Mouse (Mus musculus) heart, adult 2 months (tissue): ENCODE data around the gene Qk. TPM values are rescaled to one million over a fixed set of nuclear protein-coding genes. Genes with fewer than 3 reads are reported as not detected.

Experiments
- DNase-seq, 2 experiments: peaks; one replicate each; pipeline ENCODE4 v3.0.0; 2021
- H3K27ac ChIP-seq: fragments of 200-600 bp; 2 replicates; pipeline ENCODE4 v1.8.1; 2022
- H3K27me3 ChIP-seq: fragments of 200-500 bp; 2 replicates; pipeline ENCODE4 v1.6.1; 2012; ENCODE audit warnings: mild to moderate bottlenecking, low read length, inconsistent platforms, mixed read lengths; ENCODE audit not compliant: control insufficient read depth, insufficient read depth
- H3K36me3 ChIP-seq: fragments of 200-500 bp; 2 replicates; pipeline ENCODE4 v1.6.1; 2012; ENCODE audit warnings: low read length, inconsistent platforms; ENCODE audit not compliant: control insufficient read depth, insufficient read depth
- H3K4me1 ChIP-seq: fragments of 200-500 bp; 2 replicates; pipeline ENCODE4 v1.6.1; 2011; ENCODE audit warnings: low read length; ENCODE audit not compliant: control insufficient read depth, insufficient read depth
- H3K4me3 ChIP-seq: fragments of 200-600 bp; 2 replicates; pipeline ENCODE4 v1.8.1; 2022
- H3K79me2 ChIP-seq: fragments of 200-500 bp; replicated peaks from 2 replicates; pipeline ENCODE4 v1.6.1; 2012; ENCODE audit warnings: mild to moderate bottlenecking, inconsistent platforms, low read length, moderate library complexity, mixed read lengths; ENCODE audit not compliant: control insufficient read depth, insufficient read depth
- H3K9ac ChIP-seq: fragments of 200-500 bp; 2 replicates; pipeline ENCODE4 v1.6.1; 2012; ENCODE audit warnings: low read depth, mild to moderate bottlenecking, control low read depth, inconsistent platforms, low read length, mixed read lengths
- CTCF ChIP-seq: fragments of 200-600 bp; IDR thresholded peaks from 2 replicates; pipeline ENCODE4 v1.8.1; 2022; ENCODE audit warnings: antibody characterized with exemption, mild to moderate bottlenecking, moderate library complexity
- EP300 ChIP-seq: fragments of 200-500 bp; IDR thresholded peaks from 2 replicates; pipeline ENCODE4 v1.6.1; 2011; ENCODE audit warnings: low read depth, low read length, control low read depth; ENCODE audit not compliant: insufficient read depth
- POLR2A ChIP-seq: fragments of 200-500 bp; IDR thresholded peaks from 2 replicates; pipeline ENCODE4 v1.6.1; 2011; ENCODE audit warnings: mild to moderate bottlenecking, low read depth, low read length, control low read depth; ENCODE audit not compliant: insufficient read depth
- WGBS: fragments of 180-500 bp; shearing (Covaris S2); methylation state at CpG from one replicate; pipeline ENCODE4 v1.1.7; 2018; 5-methylcytosine and 5-hydroxymethylcytosine counted together
- intact Hi-C: fragments of 180-260 bp; cut with DNase I; formaldehyde crosslinking; loops from one replicate; pipeline ENCODE4 v1.15.1; 2025
- polyA plus RNA-seq: library from polyadenylated mRNA; depleted of rRNA; stranded (reverse); fragments of >200 nt; gene quantifications from 2 replicates; pipeline ENCODE4 v1.2.3, GENCODE M21; 2012
- total RNA-seq, 2 experiments: library from RNA; stranded (reverse); gene quantifications; 2 replicates each; pipeline ENCODE4 v1.2.3; 2021

Qk gene
- total and polyA plus RNA-seq, 3 experiments: 342 to 514 (median 469) TPM

- H3K27ac ChIP-seq: no peak overlapping the region
- no peaks in the 10 kb centered on the region for H3K27me3 ChIP-seq
- H3K4me3 ChIP-seq: no peak overlapping the region
- peaks cover 10% of the 10 kb centered on the region for H3K4me1 ChIP-seq
- peaks cover 5% of the 10 kb centered on the region; the same call in 1 of the 2 replicates for H3K36me3 ChIP-seq
- intact Hi-C loops: loop anchor here (10.0 kb wide), 2 partner anchors 411 to 511 kb away; partner anchors contain the start of genes Pacrg and Prkn
- H3K9ac ChIP-seq: no peak overlapping the region
- H3K79me2 ChIP-seq: no peaks in the 10 kb centered on the region; the same call in 1 of the 2 replicates
- TF ChIP-seq EP300 (no peak), POLR2A (no peak), CTCF (no peak)
- DNase-seq: peak in 1 of 2 experiments; percentile 14
- 63% methylated on average over 8 of the region's 8 CpGs for WGBS
Measured at GRCm38 (mm10) chr17:10333321-10333720, 13.7 kb upstream of the Qk start.

GRCm38 (mm10) chr17:10332127-10332526 is 12.5 kb upstream of the Qk start:
- Histone ChIP-seq H3K27ac (no peak overlapping the region), H3K79me2 (no peaks in the 10 kb centered on the region; the same call in 1 of the 2 replicates), H3K36me3 (peaks cover 5% of the 10 kb centered on the region; the same call in 1 of the 2 replicates), H3K27me3 (no peaks in the 10 kb centered on the region), H3K4me1 (peaks cover 12% of the 10 kb centered on the region), H3K9ac (no peak overlapping the region), H3K4me3 (no peak overlapping the region)
- WGBS: 94% methylated on average over 3 of the region's 3 CpGs
- TF ChIP-seq POLR2A: no peak
- no peak for TF ChIP-seq EP300
- TF ChIP-seq CTCF: no peak
- peak in 1 of 2 experiments; percentile 10 for DNase-seq
- intact Hi-C loops: loop anchor here (10.0 kb wide), 2 partner anchors 413 to 513 kb away; partner anchors contain the start of genes Pacrg and Prkn

- H3K4me1 ChIP-seq: peaks cover 12% of the 10 kb centered on the region
- TF ChIP-seq EP300: no peak
- TF ChIP-seq POLR2A: no peak
- TF ChIP-seq CTCF: no peak
- H3K27ac ChIP-seq: no peak overlapping the region
Measured at GRCm38 (mm10) chr17:10329461-10329860, 9.8 kb upstream of the Qk start.

GRCm38 (mm10) chr17:10328544-10329100 is 9.0 kb upstream of the Qk start:
- H3K27me3 ChIP-seq: no peaks in the 10 kb centered on the region
- intact Hi-C loops: loop anchor here (10.0 kb wide), 1 partner anchor 1646 kb away; no protein-coding TSS in a partner anchor
- no peaks in the 10 kb centered on the region; the same call in none of the 2 replicates for H3K36me3 ChIP-seq
- H3K9ac ChIP-seq: no peak overlapping the region
- TF ChIP-seq EP300: no peak
- TF ChIP-seq POLR2A: no peak
- TF ChIP-seq CTCF: no peak
- peak in 1 of 2 experiments; percentile 1 for DNase-seq
- WGBS: 87% methylated on average over 9 of the region's 9 CpGs
- H3K27ac ChIP-seq: no peak overlapping the region
- peaks cover 11% of the 10 kb centered on the region for H3K4me1 ChIP-seq
- no peak overlapping the region for H3K4me3 ChIP-seq
- no peaks in the 10 kb centered on the region; the same call in 1 of the 2 replicates for H3K79me2 ChIP-seq

More at GRCm38 (mm10) chr17:10329461-10329860, 9.8 kb upstream of the Qk start:
- DNase-seq: no peak
- no peaks in the 10 kb centered on the region; the same call in 1 of the 2 replicates for H3K79me2 ChIP-seq
- no peak overlapping the region for H3K9ac ChIP-seq
- WGBS: 84% methylated on average over 5 of the region's 5 CpGs
- H3K27me3 ChIP-seq: no peaks in the 10 kb centered on the region
- intact Hi-C loops: loop anchor here (10.0 kb wide), 1 partner anchor 1645 kb away; no protein-coding TSS in a partner anchor
- no peak overlapping the region for H3K4me3 ChIP-seq
- H3K36me3 ChIP-seq: peaks cover 1% of the 10 kb centered on the region; the same call in 1 of the 2 replicates

- DNase-seq: peak in 1 of 2 experiments; percentile 3
- Histone ChIP-seq H3K4me3 (no peak overlapping the region), H3K27me3 (no peaks in the 10 kb centered on the region), H3K36me3 (no peaks in the 10 kb centered on the region; the same call in none of the 2 replicates), H3K79me2 (no peaks in the 10 kb centered on the region), H3K4me1 (peaks cover 7% of the 10 kb centered on the region), H3K9ac (no peak overlapping the region), H3K27ac (peak overlapping the region; percentile 74; the same call in 1 of the 2 replicates)
- 72% methylated on average over 5 of the region's 5 CpGs for WGBS
- intact Hi-C loops: loop anchor here (10.0 kb wide), 1 partner anchor 1647 kb away; no protein-coding TSS in a partner anchor
- TF ChIP-seq EP300 (no peak), CTCF (no peak), POLR2A (no peak)
Measured at GRCm38 (mm10) chr17:10327584-10328210, 8.0 kb upstream of the Qk start.
